Mouse (Mus musculus) forebrain, embryonic 14.5 days (tissue): ENCODE measurements around the gene Glipr1l1. TPM values are rescaled to one million over a fixed set of nuclear protein-coding genes. Genes with fewer than 3 reads are reported as not detected.
"Not testable (repeated sequence)": the region's sequence is repeated elsewhere in the genome, so short reads cannot be mapped to it uniquely, and the experiment has no call there.

ENCODE experiments used
- ATAC-seq: fragments of 200-750 bp; cut with Nextera tagmentation; 2 replicates; pipeline ENCODE4 v1.8.0; 2017; ENCODE audit warnings: mild to moderate bottlenecking, moderate library complexity
- DNase-seq: peaks from one replicate; pipeline ENCODE4 v3.0.0-alpha.2; 2015; ENCODE audit warnings: low spot score
- H3K27ac ChIP-seq: fragments of 300-500 bp; sonication (generic); 2 replicates; pipeline ENCODE4 v1.5.1; 2014; ENCODE audit warnings: low read depth, mild to moderate bottlenecking, control low read depth, low read length, moderate library complexity
- H3K27me3 ChIP-seq: fragments of 300-500 bp; sonication (generic); replicated peaks from 2 replicates; pipeline ENCODE4 v1.6.1; 2014; ENCODE audit warnings: low read length, control low read depth, mixed read lengths; ENCODE audit not compliant: control insufficient read depth, insufficient read depth
- H3K36me3 ChIP-seq: fragments of 300-500 bp; sonication (generic); 2 replicates; pipeline ENCODE4 v1.6.1; 2014; ENCODE audit warnings: low read length, control low read depth; ENCODE audit not compliant: control insufficient read depth, insufficient read depth
- H3K4me1 ChIP-seq: fragments of 300-500 bp; sonication (generic); 2 replicates; pipeline ENCODE4 v1.6.1; 2014; ENCODE audit warnings: antibody characterized with exemption, low read length, control low read depth; ENCODE audit not compliant: control insufficient read depth, insufficient read depth
- H3K4me2 ChIP-seq: fragments of 300-500 bp; sonication (generic); 2 replicates; pipeline ENCODE4 v1.6.1; 2014; ENCODE audit warnings: mild to moderate bottlenecking, control low read depth, low read length
- H3K4me3 ChIP-seq: fragments of 300-500 bp; sonication (generic); 2 replicates; pipeline ENCODE4 v1.5.1; 2014; ENCODE audit warnings: low read depth, low read length, control low read depth
- H3K9ac ChIP-seq: fragments of 300-500 bp; sonication (generic); 2 replicates; pipeline ENCODE4 v1.6.1; 2014; ENCODE audit warnings: mild to moderate bottlenecking, low read length, control low read depth, moderate library complexity
- H3K9me3 ChIP-seq: fragments of 300-500 bp; sonication (generic); replicated peaks from 2 replicates; pipeline ENCODE4 v1.6.1; 2016; ENCODE audit warnings: low read length, control low read depth, mixed read lengths; ENCODE audit not compliant: control insufficient read depth
- WGBS: fragments of 180-500 bp; shearing (Covaris S2); extraction: QIAGEN DNeasy Blood & Tissue Kit; methylation state at CpG from one replicate; pipeline ENCODE4 v1.1.7; 2014; 5-methylcytosine and 5-hydroxymethylcytosine counted together
- polyA plus RNA-seq: library from polyadenylated mRNA; unstranded; fragments of >200 nt; fragmentation: Nextera tagmentation; extraction: Ambion mirVana; gene quantifications from 2 replicates; pipeline ENCODE4 v1.2.1, GENCODE M21; 2014

Glipr1l1 gene
- polyA plus RNA-seq = not detected in 2 replicates

DNA sequence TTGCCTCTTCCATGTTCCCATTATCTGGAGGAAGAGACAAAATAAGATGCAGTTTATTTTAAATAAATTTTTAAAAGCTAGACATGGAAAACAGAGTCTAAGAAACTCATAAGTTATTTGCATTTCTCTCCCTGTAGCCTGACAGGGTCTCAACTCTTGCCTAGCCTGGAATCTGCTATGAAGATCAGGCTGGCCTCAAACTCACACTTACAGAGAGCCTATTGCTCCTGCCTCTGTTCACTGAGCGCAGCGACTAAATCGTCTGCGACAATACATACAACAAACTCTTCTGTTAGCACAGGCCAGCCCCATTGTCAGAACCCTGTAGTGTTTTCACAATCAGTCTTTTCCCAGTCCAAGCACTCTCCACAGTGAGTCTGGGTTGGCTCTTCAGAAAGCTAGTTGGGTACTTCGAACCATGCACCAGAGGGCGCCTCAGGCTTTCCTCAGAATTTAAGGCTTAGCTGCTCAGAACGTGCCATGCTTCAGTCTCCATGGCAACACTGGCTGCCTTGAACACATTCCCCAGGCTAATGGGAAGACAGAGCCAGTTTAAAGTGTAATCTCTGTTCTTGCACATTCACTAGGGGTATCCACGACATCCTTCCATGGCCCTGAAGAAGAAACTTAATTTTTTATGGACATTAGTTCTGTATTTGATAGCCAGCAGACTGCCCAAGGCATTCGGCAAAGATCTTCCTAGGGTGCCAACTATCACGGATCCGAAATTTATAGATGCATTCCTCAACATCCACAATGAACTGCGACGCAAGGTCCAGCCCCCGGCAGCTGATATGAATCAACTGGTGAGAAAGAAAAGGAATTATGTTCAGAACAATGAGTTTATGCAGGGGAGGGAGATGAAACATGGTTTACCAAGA lies at the start of gene Glipr1l1:
TSS of gene Glipr1l1 (plus strand) at position 488 of the 881 bp plus-strand sequence.
- Histone ChIP-seq H3K4me2 (no peak within 1 kb of the TSS), H3K9ac (no peak within 1 kb of the TSS), H3K4me3 (no peak within 1 kb of the TSS), H3K27ac (no peak within 1 kb of the TSS), H3K27me3 (no peaks in the 10 kb centered on the region), H3K36me3 (no peaks in the 10 kb centered on the region), H3K9me3 (no peaks in the 10 kb centered on the region), H3K4me1 (no peaks in the 10 kb centered on the region)
- ATAC-seq (peak; percentile 100), DNase-seq (peak; percentile 95)
- WGBS = 46% methylated on average over 14 of the region's 14 CpGs

DNA sequence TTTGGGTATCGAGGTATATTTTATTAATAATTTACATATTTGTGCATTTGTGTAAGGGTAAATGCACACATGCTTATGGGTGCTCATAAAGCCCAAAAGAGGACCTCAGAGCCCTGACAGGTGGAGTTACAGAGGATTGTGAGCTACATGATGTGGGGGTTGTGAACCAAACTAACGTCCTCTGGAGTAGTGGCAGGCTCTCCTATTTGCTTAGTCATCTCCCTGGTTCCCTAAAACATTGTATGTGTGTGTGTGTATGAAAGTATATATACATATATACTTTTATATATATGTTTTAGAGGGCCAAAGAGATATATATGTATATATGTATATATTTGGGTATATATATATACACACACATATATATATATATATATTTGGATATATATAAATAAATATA lies 36.4 kb upstream of the Glipr1l1 start:
- DNase-seq (no peak), ATAC-seq (no peak)
- Histone ChIP-seq H3K4me2 (no peak overlapping the region), H3K9ac (no peak overlapping the region), H3K27ac (no peak overlapping the region), H3K9me3 (no peaks in the 10 kb centered on the region), H3K4me1 (no peaks in the 10 kb centered on the region), H3K27me3 (no peaks in the 10 kb centered on the region), H3K4me3 (no peak overlapping the region), H3K36me3 (no peaks in the 10 kb centered on the region)
- WGBS = 81% methylated on average over 2 of the region's 2 CpGs

DNA sequence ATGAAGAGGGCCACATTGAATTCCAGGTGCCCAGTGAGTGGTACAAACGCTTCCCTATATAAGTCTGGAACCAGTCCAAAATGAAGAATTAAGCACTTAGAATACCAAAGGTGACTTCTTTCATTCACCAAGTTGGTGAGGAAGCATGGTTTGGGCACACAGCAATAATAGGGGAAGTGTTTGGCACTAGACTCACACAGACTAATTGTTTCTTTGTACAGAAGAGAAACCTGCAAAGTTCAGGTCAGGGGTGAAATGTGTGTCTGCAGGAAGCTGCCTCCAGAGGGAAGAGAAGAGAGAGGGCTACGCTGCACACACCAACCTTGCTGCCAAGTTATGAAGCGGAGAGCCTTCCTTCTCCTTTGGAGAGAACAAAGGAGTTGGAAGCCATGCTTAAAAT lies 31.3 kb upstream of the Glipr1l1 start:
- H3K4me2 ChIP-seq, ATAC-seq, H3K4me3 ChIP-seq, H3K9ac ChIP-seq, H3K9me3 ChIP-seq, H3K27ac ChIP-seq, DNase-seq, H3K36me3 ChIP-seq, H3K27me3 ChIP-seq, H3K4me1 ChIP-seq: not testable (repeated sequence)
- 41% methylated on average over 3 of the region's 3 CpGs for WGBS

DNA sequence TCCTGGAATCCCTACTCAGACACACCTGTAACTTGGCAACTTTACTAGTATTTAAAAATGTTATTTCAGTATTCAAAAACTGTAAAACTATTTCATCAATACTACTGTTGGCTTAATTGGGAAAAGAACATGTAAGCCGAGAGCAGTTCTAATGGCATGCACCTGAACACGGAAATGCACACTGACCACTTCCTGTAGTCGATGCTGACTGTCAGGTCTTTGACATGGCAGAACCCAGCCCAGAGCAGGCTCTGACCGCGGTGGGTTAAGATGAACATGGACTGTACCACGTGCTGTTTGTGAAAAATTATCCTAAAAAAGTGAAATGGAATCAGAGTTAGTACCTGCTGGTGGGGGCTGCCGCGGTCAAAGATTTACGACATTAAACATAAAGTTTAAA lies 16.5 kb upstream of the Glipr1l1 start:
- not testable (repeated sequence) for H3K4me1 ChIP-seq, H3K4me3 ChIP-seq, ATAC-seq, H3K36me3 ChIP-seq, H3K9me3 ChIP-seq, H3K27ac ChIP-seq, H3K9ac ChIP-seq, H3K4me2 ChIP-seq, DNase-seq, H3K27me3 ChIP-seq
- 84% methylated on average over 9 of the region's 9 CpGs for WGBS

DNA sequence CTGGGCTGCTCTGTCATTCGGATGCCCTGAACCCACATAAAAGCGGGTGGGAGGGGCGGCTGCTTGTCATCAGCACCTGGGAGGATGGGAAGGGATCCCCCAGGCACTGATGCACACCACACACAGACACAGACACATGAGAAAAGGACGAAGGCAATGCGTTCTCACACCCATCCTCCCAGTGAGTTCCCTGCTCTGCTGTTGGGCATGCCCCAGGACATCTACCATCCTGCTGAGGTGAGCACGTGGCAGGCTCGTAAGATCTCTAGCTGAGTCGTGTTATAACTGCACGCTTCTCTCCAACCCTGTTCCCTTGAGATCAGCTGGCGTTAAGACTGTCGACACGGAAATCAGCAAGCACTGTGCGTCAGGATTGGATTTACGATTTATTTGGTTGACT lies 15.7 kb upstream of the Glipr1l1 start:
- not testable (repeated sequence) for H3K9ac ChIP-seq, H3K4me3 ChIP-seq, H3K36me3 ChIP-seq, H3K27me3 ChIP-seq, H3K4me2 ChIP-seq, H3K4me1 ChIP-seq, H3K27ac ChIP-seq, H3K9me3 ChIP-seq, DNase-seq, ATAC-seq
- 73% methylated on average over 14 of the region's 14 CpGs for WGBS

DNA sequence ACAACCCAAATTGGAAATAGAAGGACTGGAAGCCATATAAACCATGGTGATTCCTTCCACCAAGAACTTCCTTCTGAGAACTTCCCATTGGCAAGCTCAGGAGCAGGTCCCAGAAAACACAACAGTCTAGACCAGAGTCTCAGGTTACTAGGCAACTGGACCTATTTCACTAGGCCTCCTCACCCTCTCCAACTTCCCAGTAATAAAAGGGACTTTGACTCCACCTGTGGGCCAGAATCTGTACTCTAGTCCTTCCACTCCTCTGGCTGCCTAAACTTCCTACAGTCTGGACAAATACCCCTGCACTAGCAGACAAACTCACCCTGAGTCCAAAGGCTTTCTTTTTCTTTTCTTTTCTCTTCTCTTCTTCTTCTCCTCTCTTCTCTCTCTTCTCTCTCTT lies 8.8 kb upstream of the Glipr1l1 start:
- Histone ChIP-seq H3K36me3 (no peaks in the 10 kb centered on the region), H3K27me3 (no peaks in the 10 kb centered on the region), H3K27ac (no peak overlapping the region), H3K9ac (no peak overlapping the region), H3K4me1 (no peaks in the 10 kb centered on the region), H3K4me3 (no peak overlapping the region), H3K4me2 (no peak overlapping the region), H3K9me3 (no peaks in the 10 kb centered on the region)
- no peak for DNase-seq
- no peak for ATAC-seq

DNA sequence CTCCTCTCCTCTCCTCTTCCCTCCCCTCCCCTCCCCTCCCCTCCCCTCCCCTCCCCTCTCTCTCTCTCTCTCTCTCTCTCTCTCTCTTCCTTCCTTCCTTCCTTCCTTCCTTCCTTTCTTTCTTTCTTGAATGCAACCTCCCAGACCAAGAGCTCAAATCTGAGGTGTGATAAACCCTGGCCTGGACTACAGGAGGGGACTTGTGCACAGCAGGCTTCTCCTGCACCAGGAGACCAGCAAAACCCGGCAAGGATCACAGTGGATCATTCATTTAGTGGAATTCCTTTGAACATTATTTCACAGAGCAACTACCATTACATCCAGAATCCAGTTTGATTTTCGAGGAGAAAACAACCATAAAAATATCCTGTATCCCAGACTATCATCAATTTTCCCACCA lies 8.0 kb upstream of the Glipr1l1 start:
- H3K4me2 ChIP-seq, ATAC-seq, H3K4me1 ChIP-seq, H3K27ac ChIP-seq, H3K9me3 ChIP-seq, H3K9ac ChIP-seq, H3K4me3 ChIP-seq, H3K36me3 ChIP-seq, H3K27me3 ChIP-seq: not testable (repeated sequence)
- DNase-seq = peak; percentile 46
- 84% methylated on average over 2 of the region's 2 CpGs for WGBS

DNA sequence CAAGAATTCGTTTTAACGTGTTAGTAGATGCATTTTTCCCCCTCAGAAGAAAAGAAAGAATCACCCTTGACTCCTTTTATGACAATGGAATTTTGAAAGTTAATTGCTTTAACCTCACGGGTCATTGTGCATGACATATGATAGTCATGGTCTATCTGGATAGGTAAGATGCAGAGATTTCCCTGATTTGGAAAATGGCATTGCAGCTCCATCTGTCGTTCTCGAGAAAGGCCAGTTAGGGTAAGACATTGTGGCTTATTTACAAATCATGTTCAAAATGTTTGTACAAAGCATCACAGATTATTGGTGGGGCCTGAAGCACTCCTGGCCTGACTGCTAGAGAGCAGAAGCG lies 570 bp downstream of the Glipr1l1 start:
- WGBS = 86% methylated on average over 6 of the region's 6 CpGs
- not testable (repeated sequence) for H3K9ac ChIP-seq, H3K4me1 ChIP-seq, DNase-seq, H3K4me2 ChIP-seq, H3K27me3 ChIP-seq, H3K36me3 ChIP-seq, H3K9me3 ChIP-seq, H3K27ac ChIP-seq, H3K4me3 ChIP-seq
- ATAC-seq = peak; percentile 35

DNA sequence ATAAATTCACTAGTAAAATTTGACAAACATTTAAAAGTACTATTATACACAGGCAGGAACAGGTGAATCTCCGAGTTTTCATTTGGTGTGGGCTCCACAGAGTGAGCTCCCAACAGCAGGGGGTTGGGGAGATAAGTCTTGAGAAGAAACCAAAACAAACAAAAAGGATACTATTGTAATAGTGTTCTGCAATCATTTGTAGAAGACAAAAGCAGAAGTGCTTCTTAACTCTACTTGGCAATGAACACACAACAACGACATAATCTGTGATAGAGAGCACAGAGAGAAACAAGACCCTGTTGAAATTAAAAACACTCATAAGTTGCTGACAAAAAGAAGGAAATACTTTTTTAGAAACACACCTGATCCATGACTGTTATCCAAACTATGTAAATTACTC lies 20.1 kb downstream of the Glipr1l1 start:
- no peak for DNase-seq
- WGBS = 54% methylated on average over 2 of the region's 2 CpGs
- no peaks in the 10 kb centered on the region for H3K9me3 ChIP-seq

More for the DNA sequence above, 20.1 kb downstream of the Glipr1l1 start:
- no peaks in the 10 kb centered on the region for H3K4me1 ChIP-seq
- H3K27me3 ChIP-seq = no peaks in the 10 kb centered on the region
- ATAC-seq = no peak
- H3K4me3 ChIP-seq = no peak overlapping the region
- no peaks in the 10 kb centered on the region for H3K36me3 ChIP-seq
- H3K4me2 ChIP-seq = no peak overlapping the region
- no peak overlapping the region for H3K27ac ChIP-seq
- H3K9ac ChIP-seq = no peak overlapping the region
